Mouse (Mus musculus): ENCODE data around the gene Rpl10. TPM values are rescaled to one million over a fixed set of nuclear protein-coding genes. Genes with fewer than 3 reads are reported as not detected.

Gene Rpl10
- total RNA-seq, 1 experiment, result 2,379 TPM

GRCm38 (mm10) chrX:74249615-74250014 lies 21.0 kb upstream of the Rpl10 start, which contains the start of gene Flna:
Gene Flna, minus strand, starts transcription at chrX:74249820.
- no peak for TF ChIP-seq ZC3H11A (IDR thresholded peaks at IDR 0.05; ENCODE audit: borderline replicate concordance, low read depth, low read length)
- Histone ChIP-seq H3K4me3 (ENCODE audit: insufficient read depth in 1 of 2, low read depth in 1 of 2, low read length in 2 of 2, poor library complexity in 1 of 2, severe bottlenecking in 1 of 2) (peak within 1 kb of the TSS; percentile 67 to 70), H3K36me3 (ENCODE audit: control insufficient read depth, insufficient read depth, low read length, poor library complexity, severe bottlenecking) (no peaks in the 10 kb centered on the region), H3K9me3 (ENCODE audit: control insufficient read depth, insufficient read depth, low read depth, low read length) (no peaks in the 10 kb centered on the region), H3K27ac (ENCODE audit: insufficient read depth, low read depth, low read length, poor library complexity, severe bottlenecking) (no peak within 1 kb of the TSS), H3K4me1 (ENCODE audit: control insufficient read depth in 2 of 2, insufficient read depth in 2 of 2, low read length in 2 of 2, poor library complexity in 1 of 2) (0 out of 4 replicates have a peak, but pooled peaks cover 0 to 3% of the 10 kb centered on the region in 2 experiments), H3K9ac (ENCODE audit: insufficient read depth, low read depth, low read length, poor library complexity, severe bottlenecking) (peak within 1 kb of the TSS; percentile 61)
- in situ Hi-C loops (cut with MboI; ENCODE audit: low sequenced_read_pairs in 2 of 2, unreplicated experiment in 2 of 2), result loop anchor here (10.0 to 25.0 kb wide), 2 partner anchors 165 to 287 kb away; partner anchors contain the start of gene Hcfc1 (in 1 of the 2)
- no peak for DNase-seq (ENCODE audit: low read depth, low spot score)

- Histone ChIP-seq H3K4me3 (ENCODE audit: insufficient read depth in 1 of 2, low read depth in 1 of 2, low read length in 2 of 2, poor library complexity in 1 of 2, severe bottlenecking in 1 of 2) (peak within 1 kb of the TSS; percentile 78 to 88), H3K9ac (ENCODE audit: insufficient read depth, low read depth, low read length, poor library complexity, severe bottlenecking) (peak within 1 kb of the TSS; percentile 89), H3K36me3 (ENCODE audit: control insufficient read depth, insufficient read depth, low read length, poor library complexity, severe bottlenecking) (peaks cover 10% of the 10 kb centered on the region), H3K4me1 (ENCODE audit: control insufficient read depth in 2 of 2, insufficient read depth in 2 of 2, low read length in 2 of 2, poor library complexity in 1 of 2) (no peaks in the 10 kb centered on the region), H3K27ac (ENCODE audit: insufficient read depth, low read depth, low read length, poor library complexity, severe bottlenecking) (peak within 1 kb of the TSS; percentile 71), H3K9me3 (ENCODE audit: control insufficient read depth, insufficient read depth, low read depth, low read length) (no peaks in the 10 kb centered on the region)
- in situ Hi-C loops (cut with MboI; ENCODE audit: low sequenced_read_pairs in 2 of 2, unreplicated experiment in 2 of 2), result no loop called here
- DNase-seq (ENCODE audit: low read depth, low spot score), result peak; percentile 79
- TF ChIP-seq ZNF384 (IDR thresholded peaks at IDR 0.05; ENCODE audit: low read depth, low read length), result no peak
- TF ChIP-seq ZC3H11A (IDR thresholded peaks at IDR 0.05; ENCODE audit: borderline replicate concordance, low read depth, low read length), result no peak
- TF ChIP-seq CHD2 (IDR thresholded peaks at IDR 0.05; ENCODE audit: low read depth, low read length), result no peak
- no peak for TF ChIP-seq HCFC1 (IDR thresholded peaks at IDR 0.05; ENCODE audit: borderline replicate concordance, insufficient read depth, low read length)
- no peak for TF ChIP-seq MAFK (IDR thresholded peaks at IDR 0.05; ENCODE audit: insufficient read depth, low read depth, low read length)
Observed at GRCm38 (mm10) chrX:74254153-74254887, 16.3 kb upstream of the Rpl10 start, which contains the start of gene Emd. Gene Emd, plus strand, starts transcription at chrX:74254687.

GRCm38 (mm10) chrX:74254888-74255565 lies 15.6 kb upstream of the Rpl10 start:
- peak overlapping the region; percentile 78 to 88 for H3K4me3 ChIP-seq (ENCODE audit: insufficient read depth in 1 of 2, low read depth in 1 of 2, low read length in 2 of 2, poor library complexity in 1 of 2, severe bottlenecking in 1 of 2)
- no peak for DNase-seq (ENCODE audit: low read depth, low spot score)
- peak overlapping the region; percentile 89 for H3K9ac ChIP-seq (ENCODE audit: insufficient read depth, low read depth, low read length, poor library complexity, severe bottlenecking)
- H3K36me3 ChIP-seq (ENCODE audit: control insufficient read depth, insufficient read depth, low read length, poor library complexity, severe bottlenecking), result peaks cover 10% of the 10 kb centered on the region
- H3K27ac ChIP-seq (ENCODE audit: insufficient read depth, low read depth, low read length, poor library complexity, severe bottlenecking), result peak overlapping the region; percentile 71
- in situ Hi-C loops (cut with MboI; ENCODE audit: low sequenced_read_pairs in 2 of 2, unreplicated experiment in 2 of 2), result no loop called here
- H3K9me3 ChIP-seq (ENCODE audit: control insufficient read depth, insufficient read depth, low read depth, low read length), result no peaks in the 10 kb centered on the region
- H3K4me1 ChIP-seq (ENCODE audit: control insufficient read depth in 2 of 2, insufficient read depth in 2 of 2, low read length in 2 of 2, poor library complexity in 1 of 2), result no peaks in the 10 kb centered on the region
- TF ChIP-seq ZC3H11A (IDR thresholded peaks at IDR 0.05; ENCODE audit: borderline replicate concordance, low read depth, low read length) (no peak), MAFK (IDR thresholded peaks at IDR 0.05; ENCODE audit: insufficient read depth, low read depth, low read length) (no peak), ZNF384 (IDR thresholded peaks at IDR 0.05; ENCODE audit: low read depth, low read length) (no peak), HCFC1 (IDR thresholded peaks at IDR 0.05; ENCODE audit: borderline replicate concordance, insufficient read depth, low read length) (no peak), CHD2 (IDR thresholded peaks at IDR 0.05; ENCODE audit: low read depth, low read length) (no peak)

GRCm38 (mm10) chrX:74257746-74258145 lies 12.9 kb upstream of the Rpl10 start:
- Histone ChIP-seq H3K36me3 (ENCODE audit: control insufficient read depth, insufficient read depth, low read length, poor library complexity, severe bottlenecking) (peaks cover 10% of the 10 kb centered on the region), H3K4me1 (ENCODE audit: control insufficient read depth in 2 of 2, insufficient read depth in 2 of 2, low read length in 2 of 2, poor library complexity in 1 of 2) (no peaks in the 10 kb centered on the region), H3K9ac (ENCODE audit: insufficient read depth, low read depth, low read length, poor library complexity, severe bottlenecking) (no peak overlapping the region), H3K27ac (ENCODE audit: insufficient read depth, low read depth, low read length, poor library complexity, severe bottlenecking) (no peak overlapping the region), H3K9me3 (ENCODE audit: control insufficient read depth, insufficient read depth, low read depth, low read length) (no peaks in the 10 kb centered on the region), H3K4me3 (ENCODE audit: insufficient read depth in 1 of 2, low read depth in 1 of 2, low read length in 2 of 2, poor library complexity in 1 of 2, severe bottlenecking in 1 of 2) (no peak overlapping the region)
- no peak for DNase-seq (ENCODE audit: low read depth, low spot score)
- TF ChIP-seq CHD2 (IDR thresholded peaks at IDR 0.05; ENCODE audit: low read depth, low read length) (no peak), HCFC1 (IDR thresholded peaks at IDR 0.05; ENCODE audit: borderline replicate concordance, insufficient read depth, low read length) (no peak), ZNF384 (IDR thresholded peaks at IDR 0.05; ENCODE audit: low read depth, low read length) (no peak), MAFK (IDR thresholded peaks at IDR 0.05; ENCODE audit: insufficient read depth, low read depth, low read length) (no peak), ZC3H11A (IDR thresholded peaks at IDR 0.05; ENCODE audit: borderline replicate concordance, low read depth, low read length) (no peak)
- in situ Hi-C loops (cut with MboI; ENCODE audit: low sequenced_read_pairs in 2 of 2, unreplicated experiment in 2 of 2), result no loop called here

All from ES-E14 (cell line).